18 mouse cellular contexts compared by ENCODE assay signal in genomic region chr5:101899981-101900380, GRCm38 (mm10).
"Had no signal": no experiment of that assay in that cellular context is flagged by ENCODE, and none has a peak within 500 bp of the region (broad histone marks: within the 10 kb centered on the region; RNA-seq: fewer than 3 reads in every experiment).

No protein-coding gene starts in this region.

- H3K27ac ChIP-seq: kidney, postnatal 0 days; layer of hippocampus, adult 2 months; limb, embryonic 10.5 days; limb, embryonic 13.5 days; liver, embryonic 12.5 days; liver, embryonic 15.5 days; lung, embryonic 15.5 days; midbrain, embryonic 10.5 days; midbrain, embryonic 13.5 days; stomach, embryonic 15.5 days had no signal

- DNase-seq: kidney, postnatal 25 days; layer of hippocampus, adult 9-11 months; liver; lung, adult 18-20 months; lung, postnatal 10 days; lung, postnatal 36 days; thymus, postnatal 25 days had no signal

- H3K4me3 ChIP-seq: layer of hippocampus, adult 2 months; limb, embryonic 10.5 days; limb, embryonic 13.5 days; liver, embryonic 12.5 days; liver, embryonic 15.5 days; lung, embryonic 15.5 days; megakaryocyte, embryonic 14.5 days; midbrain, embryonic 10.5 days; midbrain, embryonic 13.5 days; stomach, embryonic 15.5 days had no signal

- H3K4me1 ChIP-seq: limb, embryonic 10.5 days; limb, embryonic 13.5 days; liver, embryonic 12.5 days; liver, embryonic 15.5 days; lung, embryonic 15.5 days; midbrain, embryonic 10.5 days; midbrain, embryonic 13.5 days; stomach, embryonic 15.5 days had no signal

- ATAC-seq: liver, embryonic 12.5 days; midbrain, embryonic 13.5 days had no signal

- H3K4me2 ChIP-seq: limb, embryonic 13.5 days; liver, embryonic 12.5 days; liver, embryonic 15.5 days; lung, embryonic 15.5 days; midbrain, embryonic 13.5 days; stomach, embryonic 15.5 days had no signal

- H3K9ac ChIP-seq: limb, embryonic 13.5 days; liver, embryonic 12.5 days; liver, embryonic 15.5 days; lung, embryonic 15.5 days; midbrain, embryonic 13.5 days; stomach, embryonic 15.5 days had no signal

- H3K9me3 ChIP-seq: limb, embryonic 10.5 days; limb, embryonic 13.5 days; liver, embryonic 12.5 days; liver, embryonic 15.5 days; lung, embryonic 15.5 days; megakaryocyte, embryonic 14.5 days; midbrain, embryonic 10.5 days; midbrain, embryonic 13.5 days; stomach, embryonic 15.5 days had no signal

- H3K27me3 ChIP-seq: limb, embryonic 13.5 days; liver, embryonic 12.5 days; liver, embryonic 15.5 days; lung, embryonic 15.5 days; megakaryocyte, embryonic 14.5 days; midbrain, embryonic 13.5 days; stomach, embryonic 15.5 days had no signal
